Mouse (Mus musculus) gastrocnemius, adult 18-20 months (tissue): ENCODE data around the gene Mageh1. TPM values are rescaled to one million over a fixed set of nuclear protein-coding genes. Genes with fewer than 3 reads are reported as not detected.
"Not testable (repeated sequence)": the region's sequence is repeated elsewhere in the genome, so short reads cannot be mapped to it uniquely, and the experiment has no call there.

ENCODE experiments used
- DNase-seq: peaks from one replicate; pipeline ENCODE4 v3.0.0; 2021; ENCODE audit warnings: low spot score
- long read RNA-seq, 2 experiments: library from polyadenylated mRNA; stranded (forward); transcript quantifications; one replicate each; pipeline ENCODE4 v2.0.0; 2021
- total RNA-seq, 2 experiments: library from RNA; stranded (reverse); gene quantifications; 2 replicates each; pipeline ENCODE4 v1.2.3; 2021

Mageh1 gene
- total RNA-seq: 1 to 10 TPM; 2.9 to 3.7 TPM
- long read RNA-seq, experiment 1, partial matches to known transcripts: 0 of 3 reads
- long read RNA-seq, experiment 1, other reads (novel, unspliced or antisense): 0 of 3 reads
- long read RNA-seq, experiment 2, partial matches to known transcripts: 0 of 4 reads
- long read RNA-seq, experiment 2, other reads (novel, unspliced or antisense): 0 of 4 reads

DNA sequence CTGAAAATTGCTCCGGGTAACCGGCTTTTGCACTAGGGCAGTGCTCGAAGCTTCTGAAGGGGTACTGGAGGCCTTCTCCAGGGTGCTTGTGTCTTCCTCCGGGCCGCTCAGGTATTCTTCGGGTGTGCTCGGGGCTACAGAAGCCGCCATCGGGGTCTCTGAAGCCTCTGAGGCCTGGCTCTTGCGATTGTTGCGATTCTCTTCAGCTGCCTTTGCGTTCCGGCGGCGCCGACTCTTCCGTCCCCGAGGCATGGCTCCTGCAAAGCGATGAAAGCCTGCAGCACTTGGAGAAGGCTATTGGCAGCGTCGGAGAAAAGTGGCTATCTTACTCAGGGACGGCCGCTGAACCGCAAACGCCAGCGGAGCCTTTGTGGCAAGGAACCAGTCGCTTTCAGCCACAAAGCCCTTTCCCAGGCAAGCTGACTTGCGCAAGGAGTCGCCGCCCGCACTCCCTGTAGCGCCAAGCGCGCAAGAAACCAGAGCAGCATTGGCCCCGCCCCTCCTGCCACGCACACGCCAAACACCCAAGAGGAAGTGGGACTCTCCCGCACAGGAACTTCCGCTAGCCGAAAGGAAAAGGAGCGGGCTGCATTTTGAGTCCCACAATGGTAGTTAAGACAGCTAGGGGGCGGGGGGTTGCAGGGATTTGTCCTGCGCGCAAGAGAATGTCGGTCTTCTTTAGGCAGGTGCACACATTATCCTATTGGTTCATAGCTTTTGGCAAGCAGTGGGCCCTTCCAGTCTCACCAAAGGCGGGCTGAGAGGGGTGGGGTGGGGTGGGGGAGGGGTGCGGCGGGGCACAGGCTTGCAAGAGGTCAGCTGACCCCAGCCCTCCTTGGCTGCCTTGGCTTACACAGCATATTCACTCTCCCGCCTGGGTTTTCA lies at the start of gene Mageh1:
TSS of gene Mageh1 (minus strand) at position 489 of the 885 bp plus-strand sequence.
- peak; percentile 72 for DNase-seq

DNA sequence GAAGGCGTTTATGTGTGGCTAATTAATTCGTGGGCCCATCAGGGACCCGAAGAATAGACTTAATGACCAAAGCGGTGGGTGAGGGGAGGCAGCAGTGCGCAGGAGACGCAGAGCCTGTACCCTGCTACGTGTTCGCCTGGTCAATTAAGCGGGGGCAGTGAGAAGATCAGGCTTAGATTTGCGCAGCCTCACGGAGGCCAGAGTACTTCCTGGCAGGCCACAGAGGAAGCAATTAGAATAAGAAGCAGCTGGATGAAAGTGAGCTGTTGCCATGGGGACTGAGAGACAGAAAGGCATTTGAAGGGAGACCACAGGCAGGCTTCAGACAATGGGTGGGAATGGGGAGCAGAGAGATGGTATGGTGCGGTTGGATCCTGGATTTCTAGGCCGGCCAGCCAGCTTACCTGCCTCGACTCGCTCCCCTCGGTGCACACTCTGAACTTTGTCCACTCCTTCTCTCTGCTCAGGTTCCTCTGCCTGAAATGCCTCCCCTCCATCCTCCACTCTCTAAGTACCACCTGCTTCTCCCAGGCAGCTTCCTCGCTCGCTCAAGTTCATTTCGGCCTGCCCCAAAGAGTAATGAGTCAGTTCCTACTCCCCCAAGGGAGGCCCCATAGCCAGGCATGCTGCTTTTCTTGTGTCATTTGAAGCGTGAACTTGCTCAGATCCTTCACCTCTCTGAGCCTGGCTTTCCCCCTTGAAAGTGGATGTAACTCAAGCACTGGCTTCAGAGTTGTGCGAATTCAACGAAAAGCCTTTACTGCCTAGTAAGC lies 783 bp upstream of the Mageh1 start:
- DNase-seq: not testable (repeated sequence)

DNA sequence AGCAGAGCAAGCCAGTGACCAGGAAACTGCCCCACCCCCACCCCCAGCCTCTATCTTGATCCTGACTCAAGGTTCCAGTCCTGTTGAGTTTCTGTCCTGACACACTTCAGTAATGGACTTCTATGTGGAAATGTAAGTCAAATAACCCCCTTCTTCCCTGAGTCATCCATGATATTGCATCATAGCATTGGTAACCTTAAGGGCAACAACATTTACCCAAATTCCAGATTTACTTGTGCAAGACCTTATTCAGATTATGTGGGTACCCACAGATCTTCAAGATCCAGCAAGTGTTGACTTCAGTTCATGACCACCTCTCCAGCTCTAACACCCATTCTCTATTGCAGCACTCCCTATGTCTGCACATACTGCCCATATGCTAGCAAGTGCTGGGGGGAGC lies 5.8 kb downstream of the Mageh1 start:
- DNase-seq: not testable (repeated sequence)

GRCm38 (mm10) chrX:153025709-153026108 lies 11.7 kb downstream of the Mageh1 start:
- not testable (repeated sequence) for DNase-seq

DNA sequence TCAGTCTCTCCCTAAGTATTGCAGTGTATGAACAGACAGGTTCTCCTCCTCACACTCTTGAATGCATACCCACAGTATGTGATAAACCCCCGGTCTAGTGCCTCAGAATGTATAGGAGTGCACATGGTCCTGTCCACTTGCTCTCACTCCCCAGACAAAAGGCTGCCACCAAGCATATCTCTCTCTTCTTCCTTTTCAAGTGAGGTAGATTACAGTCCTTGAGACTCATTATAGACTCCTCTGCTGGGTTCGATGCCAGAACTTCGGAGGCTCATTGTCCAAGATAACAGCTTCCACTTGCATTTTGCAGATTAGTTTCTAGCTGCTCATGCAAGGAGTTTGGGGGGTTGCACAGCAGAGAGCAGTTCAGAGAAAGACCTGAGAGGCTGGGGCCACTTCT lies 12.1 kb downstream of the Mageh1 start:
- DNase-seq: not testable (repeated sequence)

DNA sequence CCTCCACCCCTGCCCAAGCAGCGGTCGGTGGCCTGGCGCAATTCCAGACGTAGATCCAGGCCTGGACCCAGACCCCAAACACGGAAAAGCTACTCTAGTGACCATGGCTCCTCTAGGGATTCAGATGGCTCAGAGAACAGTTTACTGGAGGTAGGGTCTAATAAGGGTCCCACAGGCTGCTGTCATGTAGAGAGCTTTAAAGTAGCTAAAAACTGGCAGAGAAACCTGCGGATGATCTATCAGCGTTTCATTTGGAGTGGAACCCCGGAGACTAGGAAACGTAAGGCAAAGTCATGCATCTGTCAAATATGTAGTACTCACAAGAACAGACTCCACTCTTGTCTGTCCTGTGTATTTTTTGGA lies 29.7 kb downstream of the Mageh1 start:
- no peak for DNase-seq

DNA sequence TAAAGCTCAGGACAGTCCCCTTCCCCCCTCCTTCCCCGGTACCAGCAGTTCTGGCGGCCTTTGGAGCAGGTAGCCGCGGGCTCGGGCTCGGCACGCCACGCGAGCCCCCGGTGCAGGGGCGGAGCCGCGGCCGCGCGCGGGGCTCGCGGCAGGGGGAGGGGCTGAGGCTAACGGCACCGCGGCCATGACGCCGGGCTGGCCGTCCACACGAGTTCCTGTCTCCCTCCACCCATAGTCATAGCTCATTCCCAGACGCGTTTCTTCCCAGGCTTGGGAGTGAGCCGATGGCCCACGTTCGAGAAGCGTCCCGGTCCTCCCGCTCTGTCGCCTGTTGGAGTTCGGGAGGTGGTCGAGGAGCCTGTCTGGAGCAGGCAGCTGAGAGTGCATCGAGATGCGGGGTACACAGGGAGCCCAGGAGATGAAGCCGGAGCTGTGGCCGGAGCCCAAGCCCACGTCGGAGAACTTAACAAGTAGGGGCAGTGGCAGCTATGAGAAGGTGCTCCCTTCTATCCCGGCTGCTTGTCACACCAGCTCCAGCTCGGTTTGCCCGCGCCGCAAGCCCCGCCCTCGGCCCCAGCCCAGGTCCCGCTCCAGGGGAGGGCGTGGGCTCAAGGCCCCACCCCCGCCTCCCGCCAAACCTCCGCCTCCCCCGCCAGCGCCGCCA lies 30.2 kb downstream of the Mageh1 start:
- peak; percentile 8 for DNase-seq

- peak; percentile 2 for DNase-seq
These were observed 31.0 kb downstream of the Mageh1 start, which contains the start of gene Usp51 for GRCm38 (mm10) chrX:153006387-153006841. Gene Usp51 (plus strand): TSS chrX:153006469.

DNA sequence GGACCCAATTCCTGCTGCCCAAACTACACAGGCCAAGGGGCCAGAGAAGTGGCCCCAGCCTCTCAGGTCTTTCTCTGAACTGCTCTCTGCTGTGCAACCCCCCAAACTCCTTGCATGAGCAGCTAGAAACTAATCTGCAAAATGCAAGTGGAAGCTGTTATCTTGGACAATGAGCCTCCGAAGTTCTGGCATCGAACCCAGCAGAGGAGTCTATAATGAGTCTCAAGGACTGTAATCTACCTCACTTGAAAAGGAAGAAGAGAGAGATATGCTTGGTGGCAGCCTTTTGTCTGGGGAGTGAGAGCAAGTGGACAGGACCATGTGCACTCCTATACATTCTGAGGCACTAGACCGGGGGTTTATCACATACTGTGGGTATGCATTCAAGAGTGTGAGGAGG lies 41.3 kb downstream of the Mageh1 start:
- DNase-seq: not testable (repeated sequence)

DNA sequence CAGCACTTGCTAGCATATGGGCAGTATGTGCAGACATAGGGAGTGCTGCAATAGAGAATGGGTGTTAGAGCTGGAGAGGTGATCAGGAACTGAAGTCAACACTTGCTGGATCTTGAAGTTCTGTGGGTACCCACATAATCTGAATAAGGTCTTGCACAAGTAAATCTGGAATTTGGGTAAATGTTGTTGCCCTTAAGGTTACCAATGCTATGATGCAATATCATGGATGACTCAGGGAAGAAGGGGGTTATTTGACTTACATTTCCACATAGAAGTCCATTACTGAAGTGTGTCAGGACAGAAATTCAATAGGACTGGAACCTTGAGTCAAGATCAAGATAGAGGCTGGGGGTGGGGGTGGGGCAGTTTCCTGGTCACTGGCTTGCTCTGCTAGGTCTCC lies 47.5 kb downstream of the Mageh1 start:
- DNase-seq: not testable (repeated sequence)

Other genes starting within 250 kb of the Mageh1 start
- gene Usp51, start 31.1 kb downstream of the Mageh1 start, total RNA-seq: not detected
- not detected for gene Foxr2, start 81.2 kb upstream of the Mageh1 start, total RNA-seq
- gene Rragb, start 102.4 kb upstream of the Mageh1 start, total RNA-seq: 1 to 10 TPM; 2.3 to 3.1 TPM
- gene Klf8, start 199.9 kb upstream of the Mageh1 start, total RNA-seq: under 1 TPM; 0.14 to 0.24 TPM